Mouse (Mus musculus) retina, embryonic 14.5 days (tissue): ENCODE results near the gene Olfr1513.
"Not testable (repeated sequence)": the region's sequence is repeated elsewhere in the genome, so short reads cannot be mapped to it uniquely, and the experiment has no call there.

Experiments used
- DNase-seq: peaks from one replicate; pipeline ENCODE4 v3.0.0-alpha.2; 2015; ENCODE audit warnings: low spot score

Gene Olfr1513

DNA sequence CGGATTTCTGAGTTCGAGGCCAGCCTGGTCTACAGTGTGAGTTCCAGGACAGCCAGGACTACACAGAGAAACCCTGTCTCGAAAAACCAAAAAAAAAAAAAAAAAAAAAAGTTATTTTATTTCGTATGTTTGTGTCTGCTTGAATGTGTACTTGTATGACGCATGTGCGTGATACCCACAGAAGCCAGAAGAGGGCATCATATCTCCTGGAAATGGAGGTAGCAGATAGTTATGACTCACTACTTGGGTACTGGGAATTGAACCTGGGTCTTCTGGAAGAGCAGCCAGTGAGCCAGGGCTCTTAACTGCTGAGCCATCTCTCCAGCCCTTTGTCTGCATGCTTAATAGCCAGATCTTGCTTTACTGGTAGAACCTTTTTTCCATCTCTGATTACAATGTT is 45.9 kb downstream of the Olfr1513 start:
- not testable (repeated sequence) for DNase-seq

DNA sequence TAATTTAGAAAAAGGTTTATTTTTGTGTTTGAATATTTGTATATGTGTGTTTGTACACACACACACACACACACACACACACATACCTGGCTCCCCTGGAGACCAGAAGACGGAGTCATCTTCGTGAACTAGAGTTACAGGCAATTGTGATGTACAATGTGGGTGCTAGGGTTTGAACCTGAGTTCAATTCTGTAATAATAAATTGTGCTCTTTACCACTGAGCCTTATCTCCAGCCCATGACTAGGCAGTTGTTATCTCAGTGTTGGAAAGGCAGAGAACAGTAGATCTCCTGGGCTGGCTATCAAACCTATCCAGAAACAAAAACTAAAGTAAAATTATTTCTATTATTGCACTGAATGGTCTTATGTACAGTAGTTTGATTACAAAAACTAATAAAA is 50.1 kb downstream of the Olfr1513 start:
- DNase-seq, result no peak

DNA sequence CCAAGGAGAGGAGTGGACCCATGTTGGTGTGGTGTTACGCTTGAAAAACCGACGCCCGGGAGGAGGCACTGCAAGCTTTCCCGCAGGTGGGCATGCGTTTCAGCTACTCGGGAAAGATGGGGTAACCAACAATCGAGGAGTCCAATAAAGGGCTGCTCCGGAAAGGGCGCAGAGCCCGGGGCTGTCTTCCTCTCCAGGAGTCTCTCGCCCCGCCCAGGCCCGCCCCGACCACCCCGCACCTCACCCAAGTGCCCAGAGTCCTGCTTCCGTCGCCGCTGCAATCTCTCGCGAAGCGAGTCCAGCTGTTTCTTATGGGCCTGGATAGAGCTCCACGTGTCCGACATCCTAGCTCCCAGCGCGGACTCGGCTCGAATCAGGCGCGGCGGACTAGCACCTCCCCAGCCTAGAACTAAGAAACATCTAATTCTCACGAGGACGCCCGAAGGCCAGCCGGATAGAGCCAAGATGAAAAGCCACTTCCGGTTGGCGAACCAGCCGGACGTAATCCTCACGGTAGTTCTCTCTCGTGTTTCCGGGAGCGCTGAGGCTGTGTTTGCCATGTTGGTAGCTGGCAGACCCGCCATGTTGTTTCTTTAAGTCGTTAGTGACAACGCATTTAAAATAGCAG is 51.5 kb downstream of the Olfr1513 start, which contains the start of gene Mettl3:
Gene Mettl3, minus strand, starts transcription at position 485 of the 628 bp plus-strand sequence.
- DNase-seq, result peak; percentile 96

DNA sequence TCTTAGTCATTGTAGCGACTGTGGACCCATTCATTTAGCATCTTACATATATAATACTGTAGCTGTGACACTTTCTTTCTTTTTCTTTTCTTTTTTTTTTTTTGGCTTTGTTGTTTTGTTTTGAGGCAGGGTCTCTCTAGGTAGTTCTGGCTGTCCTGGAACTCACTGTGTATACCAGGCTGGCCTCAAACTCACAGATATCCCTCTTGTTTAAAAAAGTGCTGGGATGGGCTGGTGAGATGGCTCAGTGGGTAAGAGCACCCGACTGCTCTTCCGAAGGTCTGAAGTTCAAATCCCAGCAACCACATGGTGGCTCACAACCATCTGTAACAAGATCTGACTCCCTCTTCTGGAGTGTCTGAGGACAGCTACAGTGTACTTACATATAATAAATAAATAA is 52.7 kb downstream of the Olfr1513 start:
- DNase-seq, result not testable (repeated sequence)
